Mouse (Mus musculus) forebrain, embryonic 15.5 days (tissue): ENCODE results near the gene Arxes2. TPM values are rescaled to one million over a fixed set of nuclear protein-coding genes. Genes with fewer than 3 reads are reported as not detected.
A peak's percentile ranks its signal among the peaks of the same experiment; 100 is the strongest.
"Not testable (repeated sequence)": the region's sequence is repeated elsewhere in the genome, so short reads cannot be mapped to it uniquely, and the experiment has no call there.

Experiments used
- ATAC-seq: fragments of 200-750 bp; cut with Nextera tagmentation; replicated peaks from 2 replicates; pipeline ENCODE4 v1.8.0; 2017; ENCODE audit warnings: mild to moderate bottlenecking, moderate TSS enrichment, moderate library complexity
- H3K27ac ChIP-seq: fragments of 300-500 bp; sonication (generic); replicated peaks from 2 replicates; pipeline ENCODE4 v1.5.1; 2015; ENCODE audit warnings: mild to moderate bottlenecking, inconsistent platforms
- H3K27me3 ChIP-seq: fragments of 300-500 bp; sonication (generic); 2 replicates; pipeline ENCODE4 v1.6.1; 2015; ENCODE audit warnings: inconsistent platforms
- H3K36me3 ChIP-seq: fragments of 300-500 bp; sonication (generic); 2 replicates; pipeline ENCODE4 v1.6.1; 2015; ENCODE audit warnings: mild to moderate bottlenecking, inconsistent platforms
- H3K4me1 ChIP-seq: fragments of 300-500 bp; sonication (generic); 2 replicates; pipeline ENCODE4 v1.6.1; 2015; ENCODE audit warnings: inconsistent platforms
- H3K4me2 ChIP-seq: fragments of 300-500 bp; sonication (generic); replicated peaks from 2 replicates; pipeline ENCODE4 v1.6.1; 2015; ENCODE audit warnings: mild to moderate bottlenecking, inconsistent platforms
- H3K4me3 ChIP-seq: fragments of 300-500 bp; sonication (generic); 2 replicates; pipeline ENCODE4 v1.5.1; 2015; ENCODE audit warnings: mild to moderate bottlenecking, inconsistent platforms
- H3K9ac ChIP-seq: fragments of 300-500 bp; sonication (generic); replicated peaks from 2 replicates; pipeline ENCODE4 v1.6.1; 2015; ENCODE audit warnings: mild to moderate bottlenecking, inconsistent platforms
- H3K9me3 ChIP-seq: fragments of 300-500 bp; sonication (generic); 2 replicates; pipeline ENCODE4 v1.6.1; 2016; ENCODE audit warnings: inconsistent platforms
- WGBS: fragments of 180-500 bp; shearing (Covaris S2); methylation state at CpG from one replicate; pipeline ENCODE4 v1.1.7; 2015; ENCODE audit warnings: mixed read lengths; 5-methylcytosine and 5-hydroxymethylcytosine counted together
- polyA plus RNA-seq: library from polyadenylated mRNA; unstranded; fragments of >200 nt; fragmentation: Nextera tagmentation; extraction: Ambion mirVana; gene quantifications from 2 replicates; pipeline ENCODE4 v1.2.1, GENCODE M21; 2015

The Arxes2 gene
- 157 and 182 TPM in 2 replicates for polyA plus RNA-seq

GRCm38 (mm10) chrX:135993664-135994119 lies at the start of gene Arxes2:
Gene Arxes2, plus strand, starts transcription at chrX:135993824.
- not testable (repeated sequence) for H3K4me1 ChIP-seq, H3K36me3 ChIP-seq, H3K9ac ChIP-seq, H3K9me3 ChIP-seq, H3K27ac ChIP-seq, H3K27me3 ChIP-seq
- Histone ChIP-seq H3K4me2 (peak within 1 kb of the TSS; percentile 33), H3K4me3 (peak within 1 kb of the TSS; percentile 36)
- 29% methylated on average over 13 of the region's 39 CpGs for WGBS
- ATAC-seq = peak; percentile 94

- H3K4me3 ChIP-seq = no peak overlapping the region
- peak overlapping the region; percentile 67 for H3K27ac ChIP-seq
- no peaks in the 10 kb centered on the region for H3K36me3 ChIP-seq
- H3K4me1 ChIP-seq = no peaks in the 10 kb centered on the region
- no peaks in the 10 kb centered on the region for H3K27me3 ChIP-seq
- no peaks in the 10 kb centered on the region for H3K9me3 ChIP-seq
- ATAC-seq = peak; percentile 73; the same call in 1 of the 2 replicates
- no peak overlapping the region for H3K9ac ChIP-seq
- H3K4me2 ChIP-seq = no peak overlapping the region
- 45% methylated on average over 1 of the region's 1 CpGs for WGBS
Measured at GRCm38 (mm10) chrX:135948699-135949437, 44.8 kb upstream of the Arxes2 start.

- Histone ChIP-seq H3K4me3 (no peak overlapping the region), H3K36me3 (no peaks in the 10 kb centered on the region), H3K9me3 (no peaks in the 10 kb centered on the region), H3K27ac (peak overlapping the region; percentile 66), H3K4me2 (no peak overlapping the region), H3K9ac (no peak overlapping the region), H3K4me1 (peaks cover 7% of the 10 kb centered on the region), H3K27me3 (no peaks in the 10 kb centered on the region)
- peak; percentile 85 for ATAC-seq
- 45% methylated on average over 1 of the region's 1 CpGs for WGBS
Measured at GRCm38 (mm10) chrX:135956988-135957690, 36.5 kb upstream of the Arxes2 start.

GRCm38 (mm10) chrX:135957691-135958081 lies 35.9 kb upstream of the Arxes2 start:
- ATAC-seq = peak; percentile 77
- H3K4me2 ChIP-seq = no peak overlapping the region
- H3K9me3 ChIP-seq = no peaks in the 10 kb centered on the region
- no peak overlapping the region for H3K4me3 ChIP-seq
- H3K36me3 ChIP-seq = no peaks in the 10 kb centered on the region
- peaks cover 7% of the 10 kb centered on the region for H3K4me1 ChIP-seq
- H3K27me3 ChIP-seq = no peaks in the 10 kb centered on the region
- H3K27ac ChIP-seq = peak overlapping the region; percentile 85
- no peak overlapping the region for H3K9ac ChIP-seq
- WGBS = 43% methylated on average over 2 of the region's 2 CpGs

GRCm38 (mm10) chrX:135958589-135959225 lies 34.9 kb upstream of the Arxes2 start:
- WGBS = 73% methylated on average over 7 of the region's 7 CpGs
- Histone ChIP-seq H3K27ac (peak overlapping the region; percentile 85), H3K4me2 (no peak overlapping the region), H3K27me3 (no peaks in the 10 kb centered on the region), H3K4me1 (peaks cover 7% of the 10 kb centered on the region), H3K36me3 (no peaks in the 10 kb centered on the region), H3K4me3 (no peak overlapping the region), H3K9me3 (no peaks in the 10 kb centered on the region), H3K9ac (no peak overlapping the region)
- no peak for ATAC-seq

GRCm38 (mm10) chrX:135959536-135959935 lies 34.1 kb upstream of the Arxes2 start:
- Histone ChIP-seq H3K9ac (no peak overlapping the region), H3K4me3 (no peak overlapping the region), H3K27me3 (no peaks in the 10 kb centered on the region), H3K36me3 (no peaks in the 10 kb centered on the region), H3K4me2 (no peak overlapping the region), H3K9me3 (no peaks in the 10 kb centered on the region), H3K4me1 (peaks cover 7% of the 10 kb centered on the region), H3K27ac (no peak overlapping the region)
- WGBS = 91% methylated on average over 4 of the region's 4 CpGs
- ATAC-seq = no peak

- H3K9ac ChIP-seq = no peak overlapping the region
- ATAC-seq = peak; percentile 39; the same call in 1 of the 2 replicates
- no peaks in the 10 kb centered on the region for H3K36me3 ChIP-seq
- no peaks in the 10 kb centered on the region for H3K27me3 ChIP-seq
- H3K27ac ChIP-seq = peak overlapping the region; percentile 43; the same call in 1 of the 2 replicates
- WGBS = 61% methylated on average over 2 of the region's 2 CpGs
- no peaks in the 10 kb centered on the region for H3K9me3 ChIP-seq
- H3K4me3 ChIP-seq = no peak overlapping the region
- peaks cover 7% of the 10 kb centered on the region for H3K4me1 ChIP-seq
- H3K4me2 ChIP-seq = no peak overlapping the region
Measured at GRCm38 (mm10) chrX:135962342-135962741, 31.3 kb upstream of the Arxes2 start.

- H3K9me3 ChIP-seq = no peaks in the 10 kb centered on the region
- no peaks in the 10 kb centered on the region for H3K27me3 ChIP-seq
- ATAC-seq = peak; percentile 47
- H3K9ac ChIP-seq = no peak overlapping the region
- H3K36me3 ChIP-seq = no peaks in the 10 kb centered on the region
- H3K27ac ChIP-seq = peak overlapping the region; percentile 23; the same call in 1 of the 2 replicates
- H3K4me3 ChIP-seq = no peak overlapping the region
- H3K4me2 ChIP-seq = no peak overlapping the region
- peaks cover 4% of the 10 kb centered on the region; the same call in 1 of the 2 replicates for H3K4me1 ChIP-seq
- 33% methylated on average over 6 of the region's 6 CpGs for WGBS
Measured at GRCm38 (mm10) chrX:135963130-135963529, 30.5 kb upstream of the Arxes2 start.

GRCm38 (mm10) chrX:135963629-135964028 lies 30.0 kb upstream of the Arxes2 start:
- H3K4me3 ChIP-seq = no peak overlapping the region
- no peaks in the 10 kb centered on the region for H3K36me3 ChIP-seq
- WGBS = 14% methylated on average over 3 of the region's 3 CpGs
- H3K9ac ChIP-seq = no peak overlapping the region
- H3K9me3 ChIP-seq = no peaks in the 10 kb centered on the region
- no peaks in the 10 kb centered on the region for H3K27me3 ChIP-seq
- peak; percentile 81 for ATAC-seq
- no peak overlapping the region for H3K27ac ChIP-seq
- peaks cover under 1% of the 10 kb centered on the region; the same call in 1 of the 2 replicates for H3K4me1 ChIP-seq
- H3K4me2 ChIP-seq = no peak overlapping the region

- H3K4me1 ChIP-seq = no peaks in the 10 kb centered on the region
- H3K27me3 ChIP-seq = no peaks in the 10 kb centered on the region
- H3K36me3 ChIP-seq = no peaks in the 10 kb centered on the region
- no peak overlapping the region for H3K4me3 ChIP-seq
- H3K4me2 ChIP-seq = no peak overlapping the region
- H3K9me3 ChIP-seq = no peaks in the 10 kb centered on the region
- H3K9ac ChIP-seq = no peak overlapping the region
- H3K27ac ChIP-seq = no peak overlapping the region
- WGBS = 54% methylated on average over 10 of the region's 10 CpGs
- 0 out of 2 replicates have a peak, but pooled peaks have one; percentile 13 for ATAC-seq
Measured at GRCm38 (mm10) chrX:135973597-135974423, 19.8 kb upstream of the Arxes2 start.

- Histone ChIP-seq H3K9ac (no peak overlapping the region), H3K27me3 (no peaks in the 10 kb centered on the region), H3K4me1 (no peaks in the 10 kb centered on the region), H3K27ac (no peak overlapping the region), H3K36me3 (no peaks in the 10 kb centered on the region), H3K4me3 (no peak overlapping the region), H3K4me2 (no peak overlapping the region; the same call in 1 of the 2 replicates), H3K9me3 (no peaks in the 10 kb centered on the region)
- WGBS = 55% methylated on average over 20 of the region's 20 CpGs
- ATAC-seq = peak; percentile 69
Measured at GRCm38 (mm10) chrX:135974424-135975225, 19.0 kb upstream of the Arxes2 start.
